Mouse (Mus musculus) right cerebral cortex, postnatal 14 days (tissue): Measurements from ENCODE around the gene Cdk9.

Source experiments
- DNase-seq: peaks from one replicate; pipeline ENCODE4 v3.0.0; 2022

Cdk9 gene

DNA sequence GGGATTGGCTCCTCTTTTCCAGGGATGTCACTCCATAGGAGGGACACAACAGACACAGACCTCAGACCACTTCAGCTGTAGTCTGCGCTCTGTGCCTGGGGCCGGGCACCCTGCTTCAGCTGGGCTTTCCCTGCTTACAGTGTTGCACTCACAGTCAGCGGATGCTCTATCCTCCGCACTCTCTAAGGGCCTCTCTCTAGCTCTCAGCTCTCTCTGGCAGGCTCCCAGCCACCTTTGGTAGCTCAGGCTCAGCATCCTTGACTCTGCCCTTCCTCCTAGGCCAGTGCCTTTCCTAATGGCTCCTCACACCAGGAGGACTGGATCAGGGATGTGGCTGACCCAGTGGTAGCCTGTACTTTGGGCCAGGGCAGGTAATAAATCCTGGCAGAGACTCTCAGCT is 19.0 kb upstream of the Cdk9 start:
- DNase-seq: no peak

DNA sequence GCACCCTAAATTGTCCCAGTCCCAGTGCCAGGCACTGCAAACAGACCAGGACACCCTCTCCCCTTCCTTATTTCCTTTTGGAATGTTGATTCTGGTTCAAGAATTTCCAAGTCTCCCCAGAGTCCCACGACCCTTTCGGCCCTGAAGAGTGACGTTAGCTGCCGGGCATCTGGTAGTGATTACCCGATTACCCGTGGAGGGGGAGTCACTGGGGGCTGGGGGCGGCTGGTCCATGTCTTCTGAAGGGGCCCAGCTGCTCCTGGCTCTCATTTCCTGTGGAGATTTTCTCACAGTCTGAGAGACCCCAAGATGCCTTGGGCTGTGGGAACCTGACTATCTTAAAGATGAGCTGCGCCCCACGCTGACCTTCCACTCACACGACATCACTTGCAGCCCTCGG is 18.0 kb upstream of the Cdk9 start:
- no peak for DNase-seq

DNA sequence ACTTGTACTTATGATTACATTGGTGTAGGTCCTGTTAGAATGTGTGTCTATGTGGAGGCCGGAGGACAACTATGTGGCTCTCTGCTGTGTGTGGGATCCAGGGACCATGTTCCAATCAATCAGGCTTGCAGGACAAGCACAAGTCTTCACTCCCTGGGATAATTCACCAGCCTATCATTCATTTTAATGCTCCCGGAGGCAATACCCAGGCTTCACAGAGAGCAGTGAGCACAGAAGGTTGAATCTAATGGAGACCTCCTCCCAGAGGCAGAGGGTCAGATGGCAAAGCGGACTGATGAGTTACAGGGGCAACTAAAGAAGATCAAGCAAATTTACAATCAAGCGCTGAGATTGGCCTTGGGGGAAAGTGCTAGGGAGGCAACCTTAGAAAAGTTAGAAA is 16.7 kb upstream of the Cdk9 start:
- no peak for DNase-seq

DNA sequence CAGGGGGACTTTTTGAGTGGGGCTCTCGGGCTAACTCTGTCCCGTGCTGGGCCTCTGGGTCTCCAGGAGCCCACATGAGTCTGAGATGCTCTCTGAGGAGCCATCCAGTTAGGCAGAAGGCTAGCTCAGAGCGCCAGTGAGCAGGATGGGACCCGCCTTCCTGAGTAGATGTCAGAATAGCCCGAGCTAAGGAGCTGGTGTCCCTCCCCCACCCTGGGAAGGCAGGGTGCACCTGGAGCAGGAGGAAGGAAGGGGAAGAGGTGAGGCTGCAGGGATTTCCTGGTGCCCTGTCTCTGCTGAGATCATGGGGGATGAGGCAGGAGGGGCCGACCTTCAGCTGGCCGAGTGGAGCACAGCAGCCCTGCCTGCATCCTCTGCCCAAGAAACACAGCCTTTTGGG is 15.6 kb upstream of the Cdk9 start:
- DNase-seq: no peak

DNA sequence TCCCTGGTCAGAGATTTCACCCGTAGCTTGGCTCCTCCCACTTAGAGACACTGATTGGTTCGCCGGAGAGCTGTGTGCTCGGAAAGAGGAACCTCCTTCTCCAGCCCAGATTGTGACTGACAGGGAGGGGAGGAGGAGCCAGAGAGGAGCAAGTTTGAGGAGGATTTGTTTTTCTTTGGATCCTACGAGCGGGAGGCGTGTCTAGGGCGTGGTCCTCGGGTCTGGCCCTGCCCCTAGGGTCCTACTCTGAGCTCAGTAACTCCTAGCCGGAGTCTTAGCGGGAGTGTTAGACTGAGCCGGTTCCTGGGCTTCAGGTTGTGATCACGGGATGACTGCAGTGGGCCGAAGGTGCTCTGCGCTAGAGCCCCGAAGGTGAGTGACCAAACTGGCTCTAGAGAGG is 14.6 kb upstream of the Cdk9 start:
- peak; percentile 72 for DNase-seq

DNA sequence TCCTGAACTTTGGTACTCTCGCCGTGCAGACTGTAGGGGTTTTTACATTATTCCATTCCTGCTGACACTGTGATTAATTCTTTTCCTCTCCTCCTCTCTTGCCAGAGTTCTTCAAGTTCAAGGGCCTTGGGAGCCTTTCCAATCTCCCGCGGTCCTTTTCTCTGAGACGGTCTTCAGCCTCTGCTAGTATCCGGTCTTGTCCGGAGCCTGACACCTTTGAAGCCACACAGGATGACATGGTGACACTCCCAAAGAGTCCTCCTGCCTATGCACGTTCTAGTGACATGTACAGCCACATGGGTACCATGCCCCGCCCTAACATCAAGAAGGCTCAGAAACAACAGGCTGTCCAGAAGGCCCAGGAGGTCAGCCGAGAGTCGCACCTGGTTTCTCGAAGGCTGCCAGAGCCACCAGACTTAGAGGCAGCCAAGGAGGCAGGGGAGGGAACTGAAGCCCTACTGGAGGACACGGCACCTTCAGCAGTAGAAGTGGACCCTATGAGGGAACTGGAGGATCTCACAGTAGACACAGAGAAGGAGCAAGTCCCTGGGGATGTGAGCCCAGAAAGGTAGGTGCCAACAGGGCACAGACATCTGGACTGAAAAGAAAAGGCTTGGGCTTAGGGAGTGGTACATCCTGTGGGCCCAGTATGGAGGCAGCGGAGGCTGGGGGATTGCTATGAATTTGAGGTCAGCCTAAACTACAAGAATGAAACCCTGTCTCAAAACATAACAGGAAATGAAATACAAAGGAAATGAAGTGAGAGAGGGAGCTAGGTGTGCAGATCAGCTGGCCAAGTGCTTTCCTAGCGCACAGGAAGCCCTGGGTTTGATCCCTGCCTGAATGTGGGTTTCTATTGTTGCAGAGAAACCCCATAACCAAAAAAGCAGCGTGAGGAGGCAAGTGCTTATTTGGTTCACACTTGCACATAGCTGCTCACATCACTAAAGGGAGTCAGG is 12.2 kb upstream of the Cdk9 start:
- DNase-seq: no peak

DNA sequence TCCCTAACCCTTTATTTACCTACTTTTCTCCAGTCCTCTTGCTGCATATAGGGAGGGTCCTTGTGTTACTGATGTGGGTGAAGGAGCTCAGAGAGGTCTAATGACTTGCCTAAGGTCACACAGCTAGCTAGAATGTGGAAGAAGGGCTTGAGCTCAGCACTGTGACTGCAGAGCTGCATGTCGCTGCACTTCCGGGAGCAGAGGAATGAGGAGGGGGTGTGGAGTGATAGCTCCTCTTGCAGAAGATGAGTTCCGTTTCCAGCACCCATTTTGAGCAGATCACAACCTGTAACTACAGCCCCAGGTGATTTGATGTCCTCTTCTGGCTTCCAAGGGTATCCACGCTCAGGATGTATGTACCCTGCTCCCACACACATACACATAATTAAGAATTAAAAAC is 11.3 kb upstream of the Cdk9 start:
- DNase-seq: no peak

DNA sequence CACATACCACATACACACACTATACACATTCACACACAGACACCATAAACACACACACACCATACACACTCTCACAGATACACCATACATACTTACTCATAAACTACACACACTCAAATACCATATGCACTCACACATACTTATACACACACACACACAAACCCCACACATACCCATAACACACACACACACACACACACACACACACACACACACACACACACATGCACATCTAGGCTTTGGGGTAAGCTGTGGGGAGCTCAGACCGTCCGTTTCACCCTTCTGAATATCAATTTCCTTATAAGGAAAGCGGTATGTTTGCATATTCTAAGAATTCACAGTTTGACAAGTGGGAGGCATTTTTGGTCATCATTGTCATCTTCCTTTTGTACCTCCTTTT is 9.7 kb upstream of the Cdk9 start:
- DNase-seq: no peak

DNA sequence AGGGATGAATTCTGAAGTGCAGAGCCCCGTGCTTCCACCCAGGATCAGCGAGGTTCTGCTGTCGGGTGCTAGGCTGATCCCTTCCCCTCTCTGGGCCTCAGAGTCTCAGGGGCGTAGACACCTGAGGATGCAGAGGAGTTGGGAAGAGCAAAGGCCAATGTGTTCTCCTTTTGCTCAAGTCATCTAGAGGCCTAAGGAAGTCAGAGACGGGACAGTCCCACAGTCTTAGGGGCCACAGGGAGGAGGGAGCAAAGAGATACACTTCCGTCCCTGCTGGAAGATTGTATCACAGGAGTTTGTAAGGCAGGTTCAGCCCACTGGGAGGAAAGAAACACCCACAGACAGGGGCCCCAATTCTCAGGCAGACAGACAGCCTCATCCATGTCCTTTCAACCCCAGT is 9.2 kb upstream of the Cdk9 start:
- DNase-seq: no peak

DNA sequence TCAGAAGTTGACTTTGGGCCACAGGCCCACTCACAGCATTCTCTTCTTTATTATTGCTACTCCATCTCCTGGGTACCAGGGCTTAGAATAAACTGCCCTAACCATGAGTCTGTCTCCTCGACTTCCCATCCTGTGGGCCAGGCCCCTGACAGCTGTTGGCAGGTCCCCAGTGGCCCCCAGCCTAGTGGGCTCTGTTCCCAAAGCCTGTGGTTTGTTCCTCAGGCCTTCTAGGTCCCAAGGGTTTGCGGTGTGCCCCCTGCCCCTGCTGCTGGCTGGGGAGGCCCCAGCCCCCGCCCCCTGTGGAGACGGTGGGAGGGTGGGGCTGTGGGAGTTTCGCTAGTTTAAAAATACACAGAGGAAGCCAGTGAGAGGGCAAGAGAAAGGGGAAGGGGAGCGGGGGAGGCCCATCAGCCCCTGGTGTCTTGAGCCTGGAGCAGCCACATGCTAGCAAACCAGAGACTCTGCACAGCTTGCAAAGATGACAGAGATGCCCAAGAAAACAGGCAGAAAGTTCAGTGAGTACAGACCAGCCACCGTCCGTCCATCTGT is 7.9 kb upstream of the Cdk9 start, which contains the start of gene Sh2d3c:
Gene Sh2d3c (plus strand): TSS at position 375 of the 549 bp plus-strand sequence.
- no peak for DNase-seq

DNA sequence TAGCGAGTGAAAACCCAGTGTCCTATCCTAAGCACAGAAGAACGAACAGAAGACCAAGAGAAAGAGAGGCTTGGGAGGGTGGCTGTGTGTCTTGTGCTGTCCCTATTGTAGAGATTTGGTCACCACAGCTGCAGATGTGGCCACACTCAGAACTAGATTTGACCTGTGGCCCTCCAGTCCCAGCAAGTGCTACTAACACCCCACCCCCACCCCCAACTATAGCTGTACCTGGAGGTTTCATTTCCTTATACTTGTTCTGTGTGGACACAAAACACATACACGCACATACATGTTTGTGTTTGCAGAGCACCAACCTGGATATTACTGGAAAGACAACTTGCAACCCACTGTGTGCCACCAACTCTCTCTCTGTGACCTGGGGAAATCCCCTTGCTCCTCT is 7.2 kb upstream of the Cdk9 start:
- DNase-seq: no peak

DNA sequence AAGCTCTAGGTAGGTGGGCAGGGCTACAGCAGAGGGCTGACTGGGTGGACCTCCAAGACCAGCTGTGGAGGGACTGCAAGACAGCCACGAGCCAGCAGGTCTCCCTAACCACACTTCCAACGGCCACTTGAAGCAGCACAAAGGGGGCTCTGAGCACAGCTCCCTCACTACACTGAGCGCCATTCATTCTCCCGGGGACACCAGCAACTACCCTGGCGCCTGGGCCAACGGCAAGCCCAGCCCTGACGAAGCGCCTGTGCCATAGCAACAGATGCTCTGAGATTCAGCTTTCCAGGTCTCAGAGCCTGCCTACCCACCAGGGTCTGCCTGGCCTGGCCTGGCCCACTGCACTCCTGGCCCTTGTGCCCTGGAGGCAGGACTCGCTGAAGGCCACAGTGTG is 5.9 kb upstream of the Cdk9 start:
- DNase-seq: peak; percentile 38

DNA sequence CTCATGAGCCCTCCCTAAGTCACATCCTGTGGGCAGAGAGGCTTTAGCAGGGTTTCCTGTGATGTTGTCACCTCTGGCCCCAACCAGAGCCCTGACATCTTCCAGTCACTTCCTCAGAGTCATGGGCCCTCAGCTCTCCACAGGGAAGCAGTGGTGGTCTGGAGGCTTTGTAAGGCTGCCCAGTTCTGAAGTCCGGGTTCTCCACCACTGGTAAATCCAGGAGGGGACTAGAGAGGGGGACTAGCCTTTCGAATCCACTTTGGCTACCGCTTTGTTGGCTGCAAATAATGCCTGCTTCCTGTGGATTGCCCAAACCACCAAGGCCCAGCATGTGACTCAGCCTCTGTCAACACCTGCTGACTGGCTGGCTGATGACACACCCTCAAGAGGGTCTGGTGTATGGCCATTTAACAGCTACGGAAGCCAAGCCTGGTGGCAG is 2.1 kb upstream of the Cdk9 start:
- no peak for DNase-seq

DNA sequence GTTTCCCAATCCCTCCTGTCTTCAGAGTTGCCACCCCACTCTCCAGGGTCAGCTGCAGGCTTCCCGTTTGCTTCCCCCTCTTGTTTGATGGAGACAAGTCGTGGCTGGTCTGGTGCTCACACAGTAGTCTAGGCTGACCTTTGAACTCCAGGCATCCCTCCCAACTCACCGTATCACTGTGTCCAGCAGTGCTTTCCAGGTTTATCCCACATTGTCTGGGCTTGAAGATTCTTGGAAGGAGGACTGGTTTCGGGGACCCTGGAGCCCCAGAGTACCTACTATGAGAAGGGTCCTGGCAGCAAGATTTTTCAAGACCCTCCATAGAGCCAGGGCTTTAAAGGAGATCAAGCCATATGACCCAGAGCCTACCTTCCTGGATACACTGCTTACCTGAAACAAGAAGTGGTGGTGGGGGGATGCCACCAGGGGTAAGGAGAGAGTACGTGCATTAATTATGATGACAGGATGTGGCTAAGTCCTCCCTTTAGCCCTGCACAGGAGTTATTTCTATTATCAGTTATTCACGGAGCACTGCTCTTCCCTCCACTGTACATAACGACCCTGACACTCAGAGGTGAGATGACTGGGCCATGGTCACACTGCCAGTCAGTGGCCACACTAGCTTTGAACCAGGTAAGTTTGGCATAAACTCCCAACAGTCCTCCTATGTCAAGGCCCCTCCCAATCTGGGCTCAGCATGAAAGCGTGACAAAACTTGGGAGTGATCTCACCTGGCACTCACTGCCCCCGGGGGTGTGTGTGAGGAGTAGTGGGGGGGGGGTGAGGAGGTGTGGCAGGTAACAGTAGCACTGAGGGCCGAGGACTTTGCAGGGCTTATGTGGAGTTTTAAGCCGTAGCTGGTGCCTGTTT is 1.5 kb upstream of the Cdk9 start:
- no peak for DNase-seq

DNA sequence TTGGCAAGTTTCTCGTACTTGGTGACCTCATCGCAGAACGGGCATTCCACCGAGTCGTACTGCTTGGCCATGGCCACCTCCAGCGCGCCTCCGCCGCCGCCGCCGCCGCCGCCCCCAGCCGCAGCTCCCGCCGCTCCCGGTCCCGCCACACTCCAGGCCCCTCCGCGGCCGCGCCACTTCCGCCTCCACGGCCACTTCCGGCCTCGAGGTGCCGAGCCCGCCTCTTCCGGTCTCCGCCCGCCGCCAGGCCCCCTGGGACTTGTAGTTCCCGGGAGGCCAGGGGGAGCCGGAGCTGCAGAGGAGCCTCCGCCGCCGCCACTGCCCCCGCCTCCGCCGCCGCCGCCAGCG is 316 bp downstream of the Cdk9 start:
- peak; percentile 95 for DNase-seq

DNA sequence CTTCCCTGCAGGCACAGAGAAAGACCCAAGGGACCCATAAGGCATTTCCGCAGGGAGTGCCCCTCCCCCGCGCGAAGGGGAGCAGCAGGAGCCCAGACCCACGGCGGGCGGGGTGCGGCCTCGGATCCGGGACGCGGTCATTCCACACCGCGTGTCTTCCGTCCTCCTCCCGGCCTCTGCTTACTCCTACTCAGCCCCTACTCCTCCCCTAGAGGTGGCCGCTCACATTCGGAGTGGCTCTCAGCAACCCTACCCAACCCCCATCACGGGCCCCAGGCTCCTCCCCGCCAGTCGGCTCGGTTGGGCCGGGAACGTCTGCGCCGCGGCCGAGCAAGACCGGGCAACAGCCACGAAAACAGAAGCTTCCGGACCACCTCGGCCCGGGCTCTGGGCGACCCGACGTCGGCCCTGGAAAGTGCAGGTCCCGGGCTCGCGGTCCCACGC is 746 bp downstream of the Cdk9 start:
- DNase-seq: peak; percentile 60

DNA sequence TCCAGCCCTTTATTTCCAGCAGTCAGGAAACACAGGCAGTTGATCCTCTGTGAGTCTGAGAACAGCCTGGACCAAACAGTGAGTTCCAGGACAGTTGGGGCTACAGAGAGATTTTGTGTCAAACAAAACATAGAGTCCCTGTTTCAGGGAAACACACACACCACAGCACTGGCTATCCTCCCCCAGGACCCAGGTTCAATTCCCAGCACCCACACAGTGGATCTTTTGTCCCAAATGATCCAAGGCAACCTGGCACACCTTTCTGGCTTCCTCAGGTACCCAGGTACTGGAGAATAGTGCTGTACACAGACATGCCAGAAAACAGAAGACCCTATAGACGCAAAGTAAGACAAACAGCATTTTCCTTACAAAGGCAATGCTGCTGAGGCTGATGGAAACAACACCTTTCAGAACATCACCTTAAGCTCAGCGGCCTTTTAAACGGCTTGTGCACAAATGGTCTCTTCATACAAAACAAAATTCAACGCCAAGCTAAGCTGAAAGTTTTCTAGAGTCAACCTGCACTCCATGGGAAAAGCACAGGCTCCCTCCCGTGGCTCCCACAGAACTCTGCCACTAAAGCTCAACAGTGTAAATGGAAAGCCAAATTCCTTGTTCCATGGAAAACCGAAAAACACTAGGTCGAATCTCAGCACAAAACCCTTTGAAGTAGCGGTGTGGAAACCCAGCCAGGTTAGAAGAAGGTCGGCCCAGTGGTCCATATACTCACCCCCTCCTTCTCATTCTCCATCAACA is 1.4 kb downstream of the Cdk9 start:
- DNase-seq: no peak

DNA sequence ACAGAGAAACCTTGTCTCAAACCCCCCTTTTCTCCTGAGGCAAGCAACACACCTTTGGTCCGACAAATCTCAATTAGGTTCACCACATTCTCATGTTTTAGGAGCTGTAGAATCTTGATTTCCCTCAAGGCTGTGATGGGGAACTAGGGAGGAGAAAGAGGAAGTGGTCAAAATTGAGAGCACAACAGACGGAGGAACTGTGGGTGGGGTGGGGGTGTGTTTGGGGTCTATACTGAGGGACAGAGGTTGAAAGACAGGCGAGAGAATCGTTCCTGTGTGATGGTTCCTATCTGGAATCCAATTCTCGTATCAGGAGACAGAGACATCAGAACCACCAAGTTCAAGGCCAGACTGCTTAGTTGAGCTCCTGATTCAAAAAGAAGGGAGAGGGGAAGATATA is 2.5 kb downstream of the Cdk9 start:
- DNase-seq: no peak

DNA sequence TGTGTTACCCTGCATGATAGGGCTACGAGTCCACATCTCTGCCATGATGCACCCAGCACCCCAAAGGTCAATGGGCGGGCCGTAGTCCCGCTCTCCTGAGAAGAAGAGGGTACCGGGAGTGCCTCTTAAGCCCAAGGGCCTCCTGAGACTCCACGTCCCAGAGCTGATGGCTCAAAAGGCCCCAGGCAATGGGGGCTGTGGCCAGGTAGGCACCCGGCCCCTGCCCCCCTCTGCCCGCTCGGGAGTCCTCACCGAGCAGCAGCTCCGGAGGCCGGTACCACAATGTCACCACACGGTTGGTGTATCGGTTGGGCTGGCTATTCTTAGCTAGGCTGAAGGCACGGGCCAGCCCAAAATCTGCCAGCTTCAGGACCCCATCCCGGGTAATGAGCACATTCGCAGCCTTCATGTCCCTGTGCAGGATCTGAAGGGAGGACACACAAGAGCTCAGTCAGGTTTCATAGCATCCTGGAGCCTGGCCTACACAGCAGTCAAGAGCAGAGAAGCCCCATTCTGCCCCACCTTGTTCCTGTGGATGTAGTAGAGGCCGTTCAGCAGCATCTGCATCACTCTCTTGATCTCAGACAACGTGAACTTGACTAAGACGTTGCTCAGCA is 3.2 kb downstream of the Cdk9 start:
- DNase-seq: no peak

DNA sequence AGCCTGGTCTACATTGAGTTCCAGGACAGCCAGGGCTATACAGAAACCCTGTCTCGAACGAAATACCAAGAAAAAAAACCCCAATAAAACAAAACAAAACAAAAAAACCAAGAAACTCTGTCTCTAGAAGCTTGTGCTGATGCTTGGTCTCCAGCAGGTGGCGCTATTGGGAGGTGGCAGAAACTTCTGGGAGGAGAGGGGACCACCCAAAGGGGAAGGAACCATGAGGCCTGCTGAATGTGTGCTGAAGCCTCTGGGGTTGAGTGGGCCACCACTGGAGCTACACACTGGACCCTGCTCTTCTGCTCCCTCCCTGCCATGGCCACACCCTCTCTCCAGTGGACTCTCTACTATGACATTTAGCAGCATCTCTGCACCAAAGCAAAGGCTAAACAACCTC is 4.2 kb downstream of the Cdk9 start:
- peak; percentile 71 for DNase-seq

DNA sequence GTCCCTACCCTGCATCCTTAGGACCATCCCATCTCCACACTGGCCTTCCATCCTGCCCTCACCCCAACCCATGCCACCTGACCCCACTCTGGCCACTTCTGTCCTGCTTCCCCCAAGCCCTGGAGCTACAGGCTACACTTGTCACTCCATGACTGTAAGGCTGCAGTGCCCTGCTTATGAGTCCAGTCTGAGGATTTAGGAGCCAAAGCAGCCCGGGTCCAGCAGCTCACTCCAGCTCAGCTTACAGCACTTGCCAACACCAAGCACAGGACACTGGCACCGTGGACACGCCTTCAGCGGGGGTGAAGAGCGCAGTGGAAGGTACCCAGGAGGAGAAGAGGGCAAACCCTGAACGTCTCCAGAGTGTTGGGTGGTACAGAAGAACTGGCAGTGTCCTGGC is 5.9 kb downstream of the Cdk9 start:
- DNase-seq: no peak

DNA sequence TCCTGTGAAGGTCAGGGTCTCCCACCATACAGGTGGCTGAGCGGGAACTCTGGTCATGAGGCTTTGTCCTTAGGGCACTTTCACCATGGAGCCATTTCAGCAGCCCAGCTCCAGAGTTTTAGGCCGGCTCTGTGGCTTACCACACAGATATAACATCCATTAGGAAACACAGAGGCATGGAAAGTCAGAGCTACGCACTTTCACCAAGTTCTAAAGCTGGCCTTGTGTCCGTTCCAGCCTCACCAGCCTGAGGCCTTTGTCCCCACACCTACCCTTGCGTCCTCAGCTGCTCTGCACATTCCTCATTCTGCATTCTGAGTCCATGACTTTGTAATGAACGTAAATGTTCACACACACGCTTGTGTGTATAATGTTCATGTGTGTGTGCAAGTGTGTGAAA is 7.9 kb downstream of the Cdk9 start:
- DNase-seq: no peak
